Mouse (Mus musculus) neural tube, embryonic 11.5 days (tissue): ENCODE data around the gene Gng7. TPM values are rescaled to one million over a fixed set of nuclear protein-coding genes. Genes with fewer than 3 reads are reported as not detected.

ENCODE experiments used
- ATAC-seq: fragments of 200-750 bp; cut with Nextera tagmentation; 2 replicates; pipeline ENCODE4 v1.8.0; 2017; ENCODE audit warnings: moderate number of reproducible peaks, mild to moderate bottlenecking, moderate TSS enrichment, moderate library complexity; ENCODE audit not compliant: insufficient read depth, low FRiP score, low TSS enrichment
- DNase-seq: peaks from one replicate; pipeline ENCODE4 v3.0.0-alpha.2; 2015; ENCODE audit warnings: low spot score
- H3K27ac ChIP-seq: fragments of 300-500 bp; sonication (generic); 2 replicates; pipeline ENCODE4 v1.5.1; 2014; ENCODE audit warnings: low read depth, mild to moderate bottlenecking, low read length
- H3K27me3 ChIP-seq: fragments of 300-500 bp; sonication (generic); 2 replicates; pipeline ENCODE4 v1.6.1; 2014; ENCODE audit warnings: mild to moderate bottlenecking, low read length, mixed read lengths; ENCODE audit not compliant: control insufficient read depth, insufficient read depth
- H3K36me3 ChIP-seq: fragments of 300-500 bp; sonication (generic); 2 replicates; pipeline ENCODE4 v1.6.1; 2014; ENCODE audit warnings: mild to moderate bottlenecking, low read length, moderate library complexity, mixed read lengths; ENCODE audit not compliant: control insufficient read depth, insufficient read depth
- H3K4me1 ChIP-seq: fragments of 300-500 bp; sonication (generic); 2 replicates; pipeline ENCODE4 v1.6.1; 2014; ENCODE audit warnings: low read length, mixed read lengths; ENCODE audit not compliant: control insufficient read depth, insufficient read depth
- H3K4me2 ChIP-seq: fragments of 300-500 bp; sonication (generic); 2 replicates; pipeline ENCODE4 v1.6.1; 2014; ENCODE audit warnings: low read depth, mild to moderate bottlenecking, moderate library complexity
- H3K4me3 ChIP-seq: fragments of 300-500 bp; sonication (generic); 2 replicates; pipeline ENCODE4 v1.5.1; 2014; ENCODE audit warnings: low read depth, low read length
- H3K9ac ChIP-seq: fragments of 300-500 bp; sonication (generic); 2 replicates; pipeline ENCODE4 v1.6.1; 2014; ENCODE audit warnings: mild to moderate bottlenecking, low read length
- H3K9me3 ChIP-seq: fragments of 300-500 bp; sonication (generic); 2 replicates; pipeline ENCODE4 v1.6.1; 2016; ENCODE audit warnings: low read length; ENCODE audit not compliant: control insufficient read depth
- WGBS: fragments of 180-500 bp; shearing (Covaris S2); extraction: QIAGEN DNeasy Blood & Tissue Kit; methylation state at CpG from one replicate; pipeline ENCODE4 v1.1.7; 2014; 5-methylcytosine and 5-hydroxymethylcytosine counted together
- polyA plus RNA-seq: library from polyadenylated mRNA; unstranded; fragments of >200 nt; fragmentation: Nextera tagmentation; extraction: Ambion mirVana; gene quantifications from 2 replicates; pipeline ENCODE4 v1.2.1, GENCODE M21; 2014

Gng7 gene
- polyA plus RNA-seq, 1 experiment from 2014 or later: 9.4 TPM

DNA sequence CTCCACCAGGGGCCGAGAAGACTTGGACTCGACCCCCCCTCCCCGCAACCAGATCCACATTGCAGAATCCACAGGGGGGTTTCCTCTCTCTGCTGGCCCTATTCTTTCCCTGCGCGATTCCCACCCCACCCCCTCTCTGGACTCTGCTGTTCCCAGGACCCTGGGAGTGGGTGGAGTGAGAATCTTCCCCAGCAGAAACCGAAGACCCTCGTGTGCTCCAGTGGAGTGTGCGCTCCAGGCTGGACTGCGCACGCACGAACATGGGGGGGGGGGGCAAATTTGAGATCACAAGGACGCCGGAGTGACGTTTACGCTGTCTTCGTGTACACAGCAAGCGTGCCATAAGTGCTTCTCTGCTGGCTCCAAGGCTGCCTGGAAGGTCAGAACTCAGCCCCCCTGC is 79.0 kb downstream of the Gng7 start:
- no peak for ATAC-seq
- DNase-seq: no peak
- Histone ChIP-seq H3K9me3 (no peaks in the 10 kb centered on the region), H3K27me3 (peaks cover 85% of the 10 kb centered on the region), H3K4me2 (peak overlapping the region; percentile 51; the same call in 1 of the 2 replicates), H3K4me1 (peaks cover 38% of the 10 kb centered on the region), H3K9ac (no peak overlapping the region), H3K36me3 (no peaks in the 10 kb centered on the region), H3K27ac (0 out of 2 replicates have a peak overlapping the region, but pooled peaks have one; percentile 8), H3K4me3 (peak overlapping the region; percentile 6; the same call in 1 of the 2 replicates)
- WGBS: 6% methylated on average over 17 of the region's 17 CpGs

- Histone ChIP-seq H3K4me3 (no peak overlapping the region), H3K27ac (0 out of 2 replicates have a peak overlapping the region, but pooled peaks have one; percentile 8), H3K9me3 (no peaks in the 10 kb centered on the region), H3K4me1 (peaks cover 42% of the 10 kb centered on the region), H3K36me3 (no peaks in the 10 kb centered on the region), H3K9ac (no peak overlapping the region), H3K4me2 (peak overlapping the region; percentile 51; the same call in 1 of the 2 replicates), H3K27me3 (peaks cover 86% of the 10 kb centered on the region)
- no peak for DNase-seq
- ATAC-seq: no peak
- WGBS: 8% methylated on average over 3 of the region's 3 CpGs
Measured at GRCm38 (mm10) chr10:80935241-80935640, 79.5 kb downstream of the Gng7 start.

GRCm38 (mm10) chr10:80934136-80934985 is 80.4 kb downstream of the Gng7 start:
- no peak overlapping the region for H3K4me2 ChIP-seq
- H3K9ac ChIP-seq: no peak overlapping the region
- WGBS: 36% methylated on average over 14 of the region's 14 CpGs
- peaks cover 88% of the 10 kb centered on the region for H3K27me3 ChIP-seq
- no peak overlapping the region for H3K27ac ChIP-seq
- no peak overlapping the region for H3K4me3 ChIP-seq
- H3K36me3 ChIP-seq: no peaks in the 10 kb centered on the region
- H3K4me1 ChIP-seq: peaks cover 44% of the 10 kb centered on the region
- H3K9me3 ChIP-seq: no peaks in the 10 kb centered on the region
- DNase-seq (no peak), ATAC-seq (no peak)

DNA sequence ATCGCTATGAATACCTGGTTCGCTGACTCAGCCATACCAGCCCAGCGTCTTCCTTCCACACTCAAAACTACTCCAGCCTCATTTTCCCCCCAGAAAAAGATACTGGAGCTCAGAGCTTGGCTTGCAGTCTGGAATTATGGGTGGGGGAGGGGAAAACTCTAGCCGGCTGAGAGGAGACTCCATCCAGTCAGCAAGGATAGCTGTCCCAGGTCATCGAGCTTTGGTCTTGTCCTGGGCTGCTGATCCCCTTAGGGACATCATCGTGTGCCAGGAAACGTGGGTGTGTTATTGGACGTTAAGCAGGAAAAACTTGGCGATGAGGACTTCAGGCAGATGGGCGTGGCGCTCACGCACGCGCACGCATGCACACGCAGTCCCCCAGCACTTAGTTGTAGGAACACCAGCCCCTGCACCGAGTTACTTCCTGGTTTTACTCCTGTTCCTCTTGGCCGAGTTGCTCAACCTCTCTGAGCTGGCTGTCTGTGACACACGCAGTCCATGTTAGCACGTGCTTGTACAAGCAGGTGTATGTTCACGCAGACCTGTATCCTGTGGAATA is 81.2 kb downstream of the Gng7 start:
- peaks cover 83% of the 10 kb centered on the region for H3K27me3 ChIP-seq
- WGBS: 3% methylated on average over 21 of the region's 21 CpGs
- H3K4me1 ChIP-seq: peaks cover 41% of the 10 kb centered on the region
- 0 out of 2 replicates have a peak overlapping the region, but pooled peaks have one; percentile 15 for H3K4me3 ChIP-seq
- H3K36me3 ChIP-seq: no peaks in the 10 kb centered on the region
- no peak overlapping the region for H3K9ac ChIP-seq
- H3K27ac ChIP-seq: no peak overlapping the region
- DNase-seq: no peak
- no peaks in the 10 kb centered on the region for H3K9me3 ChIP-seq
- no peak for ATAC-seq
- H3K4me2 ChIP-seq: peak overlapping the region; percentile 29

GRCm38 (mm10) chr10:80932700-80933420 is 81.9 kb downstream of the Gng7 start:
- Histone ChIP-seq H3K4me3 (0 out of 2 replicates have a peak overlapping the region, but pooled peaks have one; percentile 12), H3K9ac (no peak overlapping the region), H3K36me3 (no peaks in the 10 kb centered on the region), H3K27me3 (peaks cover 77% of the 10 kb centered on the region), H3K27ac (no peak overlapping the region), H3K4me1 (peaks cover 41% of the 10 kb centered on the region), H3K4me2 (peak overlapping the region; percentile 29; the same call in 1 of the 2 replicates), H3K9me3 (no peaks in the 10 kb centered on the region)
- no peak for DNase-seq
- under 1% methylated on average over 17 of the region's 17 CpGs for WGBS
- ATAC-seq: no peak

DNA sequence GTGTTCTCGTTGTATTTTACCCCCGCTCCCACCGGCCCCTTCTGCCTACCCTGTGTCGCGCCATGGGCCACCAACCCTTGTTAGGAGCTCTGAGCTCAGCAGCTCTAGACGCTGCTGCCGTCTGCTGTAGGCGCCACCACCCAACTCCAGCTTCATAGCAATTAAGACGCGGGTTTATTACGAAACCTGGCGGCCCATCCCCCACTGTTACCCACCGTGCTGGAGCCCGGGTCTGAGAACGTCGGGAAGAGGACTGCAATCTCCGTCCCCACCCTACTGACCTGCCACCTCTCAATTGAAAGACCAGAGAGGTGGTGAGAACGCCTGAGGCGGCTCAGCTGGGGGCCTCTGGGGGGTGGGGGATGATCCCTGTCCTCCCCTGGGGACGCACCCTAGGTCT is 82.5 kb downstream of the Gng7 start:
- DNase-seq (no peak), ATAC-seq (no peak)
- WGBS: under 1% methylated on average over 20 of the region's 20 CpGs
- Histone ChIP-seq H3K4me1 (peaks cover 41% of the 10 kb centered on the region), H3K4me3 (0 out of 2 replicates have a peak overlapping the region, but pooled peaks have one; percentile 12), H3K9me3 (no peaks in the 10 kb centered on the region), H3K4me2 (peak overlapping the region; percentile 27), H3K36me3 (no peaks in the 10 kb centered on the region), H3K27me3 (peaks cover 71% of the 10 kb centered on the region), H3K9ac (no peak overlapping the region), H3K27ac (no peak overlapping the region)

DNA sequence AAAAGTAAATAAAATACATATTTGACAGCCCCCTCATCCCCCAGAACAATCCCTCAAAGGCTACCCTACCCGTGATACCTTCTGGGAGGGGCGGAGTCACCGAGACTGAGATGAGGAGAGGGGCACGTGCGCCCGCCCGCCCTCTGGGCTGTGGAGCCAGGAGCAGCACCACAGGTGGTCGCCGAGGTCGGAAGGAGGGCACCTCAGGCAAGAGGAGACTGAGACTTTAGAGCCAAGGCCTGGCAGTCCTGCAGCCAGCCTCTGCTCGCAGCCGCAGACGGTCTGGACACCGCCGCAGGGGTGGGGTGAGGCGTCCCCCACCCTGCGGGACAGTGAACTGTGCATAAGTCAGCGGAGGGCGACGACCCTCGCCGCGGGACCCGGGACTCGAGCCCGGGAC is 83.0 kb downstream of the Gng7 start:
- no peak for DNase-seq
- peaks cover 38% of the 10 kb centered on the region for H3K4me1 ChIP-seq
- H3K9me3 ChIP-seq: no peaks in the 10 kb centered on the region

GRCm38 (mm10) chr10:80931153-80931671 is 83.5 kb downstream of the Gng7 start:
- Histone ChIP-seq H3K36me3 (no peaks in the 10 kb centered on the region), H3K27ac (no peak overlapping the region), H3K9ac (no peak overlapping the region), H3K9me3 (no peaks in the 10 kb centered on the region), H3K27me3 (peaks cover 61% of the 10 kb centered on the region), H3K4me1 (peaks cover 36% of the 10 kb centered on the region), H3K4me3 (peak overlapping the region; percentile 44), H3K4me2 (peak overlapping the region; percentile 68)
- no peak for DNase-seq
- ATAC-seq: no peak
- WGBS: 5% methylated on average over 12 of the region's 14 CpGs

More for the DNA sequence above, 83.0 kb downstream of the Gng7 start:
- no peak for ATAC-seq
- 0% methylated on average over 26 of the region's 26 CpGs for WGBS
- Histone ChIP-seq H3K4me2 (peak overlapping the region; percentile 27), H3K27ac (no peak overlapping the region), H3K36me3 (no peaks in the 10 kb centered on the region), H3K9ac (no peak overlapping the region), H3K4me3 (peak overlapping the region; percentile 21), H3K27me3 (peaks cover 65% of the 10 kb centered on the region)
